Mouse (Mus musculus): ENCODE results near the gene Kcnn1.

The Kcnn1 gene

DNA sequence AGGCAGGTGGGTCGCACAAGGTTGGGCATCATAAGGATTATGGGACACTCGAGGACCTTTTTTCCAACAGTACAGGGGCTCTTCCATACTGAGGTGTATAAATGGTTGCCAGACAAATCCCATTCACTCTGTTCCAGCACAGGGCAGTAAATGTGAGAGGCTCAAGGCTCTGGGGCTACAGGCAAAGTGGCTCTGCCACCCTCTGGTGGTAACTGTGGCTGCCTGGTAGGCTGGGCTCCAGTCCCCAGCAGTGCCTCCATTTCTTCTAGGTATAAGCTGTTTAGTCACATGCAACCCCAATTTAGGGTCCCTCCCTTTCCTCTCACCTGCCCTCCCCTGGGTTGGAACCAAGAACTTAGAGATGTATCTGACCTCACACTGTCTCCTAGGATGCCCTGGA lies 67.7 kb downstream of the Kcnn1 start:
- in situ Hi-C loops (cut with MboI, MseI), result no loop called here

DNA sequence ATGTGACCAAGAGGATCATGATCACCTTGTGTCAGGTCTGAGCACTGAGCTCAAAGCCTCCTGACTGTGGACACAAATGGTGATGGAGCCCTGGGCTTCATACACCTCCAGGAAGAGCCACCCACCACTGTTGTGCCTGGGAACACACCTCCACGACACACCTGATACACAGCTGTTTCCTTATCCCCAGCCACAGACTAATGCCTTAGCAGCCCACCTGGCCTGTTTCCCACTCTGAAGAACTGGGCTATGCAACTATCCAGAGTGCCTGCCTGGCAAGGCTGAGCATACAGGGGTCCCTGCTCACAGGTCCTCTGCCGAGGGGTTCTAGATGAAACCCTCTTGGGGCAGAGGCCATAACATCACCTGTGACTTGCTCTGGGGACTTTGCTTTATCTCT lies 68.8 kb downstream of the Kcnn1 start:
- in situ Hi-C loops (cut with MboI, MseI), result no loop called here

DNA sequence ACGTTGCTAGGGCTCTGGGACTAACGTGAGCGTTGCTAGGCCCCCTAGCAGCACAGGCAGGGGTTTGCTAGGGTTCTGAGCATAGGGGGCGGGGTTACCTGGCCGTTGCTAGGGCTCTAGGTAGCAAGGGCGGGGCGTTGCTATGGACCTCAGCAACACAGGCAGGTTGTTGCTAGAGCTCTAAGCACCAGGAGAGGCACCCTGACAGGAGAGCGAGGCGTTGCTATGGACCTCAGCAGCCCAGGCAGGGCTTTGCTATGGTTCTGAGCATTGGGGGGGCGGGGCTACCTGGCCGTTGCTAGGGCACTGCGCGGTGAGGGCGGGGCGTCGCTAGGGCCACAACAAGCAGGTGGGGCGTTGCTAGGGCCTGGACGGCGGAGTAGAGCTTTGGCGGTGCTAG lies 70.4 kb downstream of the Kcnn1 start:
- in situ Hi-C loops (cut with MboI, MseI), result no loop called here
